Mouse (Mus musculus): ENCODE results near the gene Rpl6.

Gene Rpl6

DNA sequence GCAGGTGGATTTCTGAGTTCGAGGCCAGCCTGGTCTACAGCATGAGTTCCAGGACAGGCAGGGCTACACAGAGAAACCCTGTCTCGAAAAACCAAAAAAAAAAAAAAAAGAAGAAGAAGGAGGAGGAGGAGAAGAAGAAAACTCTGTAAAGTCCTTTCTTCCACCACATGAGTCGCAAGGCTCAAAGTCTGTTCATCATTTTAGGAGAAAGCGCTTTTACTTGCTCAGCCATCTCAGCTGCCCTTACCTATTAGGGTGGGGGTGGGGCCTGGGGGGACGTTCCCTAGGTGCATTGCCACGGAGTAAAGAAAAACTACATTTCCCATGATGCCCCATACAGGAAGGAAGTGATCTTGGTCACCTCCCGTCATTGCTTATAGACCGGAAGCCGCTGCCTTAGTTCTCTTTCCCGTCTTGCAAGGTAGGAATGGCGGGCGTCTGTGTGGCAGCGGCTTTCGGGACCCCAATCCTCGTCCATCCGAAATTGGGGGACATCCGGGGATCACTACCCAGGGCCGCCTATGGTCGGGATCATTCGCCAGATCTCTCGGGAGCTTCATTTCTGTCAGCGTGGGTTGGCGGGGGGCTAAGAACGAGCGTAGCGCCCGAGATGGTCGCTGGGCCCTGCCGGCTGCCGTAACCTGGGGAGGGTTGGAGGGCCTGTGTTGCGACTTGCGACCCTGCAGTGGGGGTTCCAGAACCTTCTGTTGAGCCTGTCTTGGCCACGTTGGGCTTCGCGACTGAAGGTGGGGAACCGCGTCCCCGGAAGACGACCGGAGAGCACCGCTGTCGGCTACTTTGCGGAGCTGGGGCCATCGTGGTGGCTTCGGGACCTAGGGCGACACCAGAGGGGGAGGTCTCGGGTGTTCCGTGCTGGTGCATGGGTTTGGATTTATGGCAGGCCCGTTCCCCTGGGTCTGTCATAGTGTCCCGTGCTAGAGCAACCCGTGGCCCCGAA is at the start of gene Rpl6:
TSS of gene Rpl6 (plus strand) at position 350 of the 958 bp plus-strand sequence.
- DNase-seq (ENCODE audit: low spot score): peak; percentile 71

DNA sequence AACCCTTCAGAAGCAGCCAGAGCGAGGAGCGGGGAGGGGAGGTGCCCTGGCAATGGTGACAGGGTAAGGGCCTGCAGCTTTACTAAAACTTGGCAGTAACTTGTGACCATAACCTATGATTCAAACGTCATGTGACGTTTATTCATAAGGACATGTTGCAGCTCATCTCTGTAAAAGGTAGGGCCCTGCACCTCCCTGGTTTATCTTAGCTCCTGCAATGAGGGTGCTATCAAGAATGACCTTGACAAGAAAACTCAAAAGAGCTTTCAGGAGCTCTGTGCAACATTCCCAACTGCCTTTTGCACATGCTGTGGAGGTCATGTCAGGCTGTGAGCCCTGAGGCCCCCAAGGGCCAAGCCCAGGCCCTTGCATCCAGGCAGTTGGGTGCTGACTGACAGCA is 48.2 kb upstream of the Rpl6 start:
- no peak for DNase-seq (ENCODE audit: low spot score)

GRCm38 (mm10) chr5:121157017-121157416 is 47.3 kb upstream of the Rpl6 start:
- no peak for DNase-seq (ENCODE audit: low spot score)

- DNase-seq (ENCODE audit: low spot score): no peak
These were observed 46.8 kb upstream of the Rpl6 start for GRCm38 (mm10) chr5:121157489-121157888.

GRCm38 (mm10) chr5:121158966-121159365 is 45.3 kb upstream of the Rpl6 start:
- no peak for DNase-seq (ENCODE audit: low spot score)

GRCm38 (mm10) chr5:121162285-121162684 is 42.0 kb upstream of the Rpl6 start:
- no peak for DNase-seq (ENCODE audit: low spot score)

DNA sequence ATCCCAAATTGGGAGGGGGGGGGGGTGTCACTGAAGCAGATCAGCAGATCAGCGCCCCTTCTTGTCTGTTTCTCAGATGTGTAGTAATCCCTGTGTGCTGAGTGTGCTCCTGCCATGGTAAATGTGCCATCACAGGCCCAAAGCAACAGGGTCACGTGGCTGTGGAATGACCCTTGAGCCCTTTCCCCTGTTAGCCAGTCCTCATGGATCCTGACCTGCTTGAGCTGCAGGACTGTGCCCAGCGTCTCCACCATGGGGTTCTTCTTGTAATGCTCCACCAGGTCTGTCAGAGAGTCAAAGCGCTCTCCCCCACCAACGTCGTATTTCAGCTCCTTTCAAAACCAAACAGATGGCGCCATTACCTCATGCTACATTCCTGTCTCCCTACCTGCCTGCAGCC is 41.4 kb upstream of the Rpl6 start:
- DNase-seq (ENCODE audit: low spot score): no peak

DNA sequence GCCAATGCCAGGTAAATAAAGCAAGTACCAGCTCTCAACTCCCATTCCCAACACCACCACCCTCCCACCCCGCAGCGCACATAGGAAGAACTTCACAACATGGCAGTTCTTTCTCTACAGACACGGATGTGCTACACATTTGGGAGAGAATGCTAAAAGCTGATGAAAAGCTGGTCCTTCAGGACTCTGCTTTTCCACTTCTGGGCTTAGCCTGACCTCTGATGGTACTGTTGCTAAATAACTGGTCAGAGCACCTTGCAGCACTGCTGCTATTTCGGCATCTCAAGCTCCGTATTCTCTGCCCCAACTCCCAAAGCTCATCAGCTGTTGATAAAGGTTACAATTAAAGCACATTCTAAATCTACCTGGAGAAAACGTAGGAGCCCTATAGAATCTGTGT is 37.4 kb upstream of the Rpl6 start:
- DNase-seq (ENCODE audit: low spot score): no peak

DNA sequence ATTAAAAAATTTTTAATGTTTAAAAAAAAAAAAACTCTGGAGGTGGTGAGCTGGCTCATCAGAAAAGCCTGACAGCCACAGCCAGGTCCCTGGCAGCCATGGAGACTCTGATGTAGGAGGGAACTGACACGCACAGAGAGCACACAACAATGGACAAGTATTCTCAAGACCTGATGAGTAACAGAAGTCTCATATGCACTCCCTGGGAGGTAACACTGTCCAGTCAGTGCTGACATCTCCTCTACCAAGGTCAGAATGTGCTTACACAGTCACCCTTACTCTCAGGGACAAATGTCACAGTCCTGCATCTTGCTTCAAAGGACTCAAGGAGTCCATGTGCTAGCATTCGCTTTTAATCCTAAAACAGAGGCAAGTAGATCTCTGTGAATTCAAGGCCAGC is 34.7 kb upstream of the Rpl6 start:
- DNase-seq (ENCODE audit: low spot score): no peak

DNA sequence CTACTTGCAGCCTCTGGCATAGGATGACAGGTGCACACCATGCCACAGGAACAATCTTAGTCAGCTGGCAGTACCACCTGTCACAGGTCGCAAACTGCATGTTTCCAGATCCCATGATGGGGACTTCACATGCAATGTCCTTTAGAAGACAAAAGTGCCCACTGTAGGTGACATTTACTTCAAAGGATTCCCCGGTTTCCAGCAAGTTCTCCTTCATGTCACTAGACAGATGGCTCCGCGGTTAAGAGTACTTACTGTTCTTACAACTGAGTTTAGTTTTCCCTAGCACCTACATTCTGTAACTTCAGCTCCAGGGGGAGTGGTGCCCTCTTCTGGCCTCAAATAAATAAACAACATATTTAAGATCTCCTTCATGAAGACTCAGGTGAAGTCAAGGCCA is 31.4 kb upstream of the Rpl6 start:
- no peak for DNase-seq (ENCODE audit: low spot score)

- DNase-seq (ENCODE audit: low spot score): no peak
These were observed 25.0 kb upstream of the Rpl6 start for GRCm38 (mm10) chr5:121179077-121179857.

- no peak for DNase-seq (ENCODE audit: low spot score)
These were observed 21.0 kb upstream of the Rpl6 start for GRCm38 (mm10) chr5:121183269-121183668.

DNA sequence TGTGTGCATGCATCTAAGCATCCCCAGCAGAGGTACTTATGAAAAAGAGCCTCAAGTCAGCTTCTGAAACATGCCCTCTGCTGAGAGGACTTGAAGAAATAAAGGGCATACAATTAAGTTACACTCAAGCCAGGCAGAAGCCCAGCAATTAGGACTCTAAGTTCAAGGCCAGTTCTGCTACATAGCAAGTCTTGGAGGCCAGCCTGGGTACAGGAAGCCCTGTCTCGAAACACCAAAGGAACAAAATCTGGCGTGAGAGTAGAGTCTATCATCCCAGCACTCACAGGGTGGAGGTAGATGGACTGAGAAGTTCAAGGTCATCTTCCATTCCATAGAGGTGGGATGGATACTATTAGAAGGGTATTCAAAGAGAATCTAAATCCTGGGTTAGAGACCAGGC is 19.9 kb upstream of the Rpl6 start:
- no peak for DNase-seq (ENCODE audit: low spot score)

DNA sequence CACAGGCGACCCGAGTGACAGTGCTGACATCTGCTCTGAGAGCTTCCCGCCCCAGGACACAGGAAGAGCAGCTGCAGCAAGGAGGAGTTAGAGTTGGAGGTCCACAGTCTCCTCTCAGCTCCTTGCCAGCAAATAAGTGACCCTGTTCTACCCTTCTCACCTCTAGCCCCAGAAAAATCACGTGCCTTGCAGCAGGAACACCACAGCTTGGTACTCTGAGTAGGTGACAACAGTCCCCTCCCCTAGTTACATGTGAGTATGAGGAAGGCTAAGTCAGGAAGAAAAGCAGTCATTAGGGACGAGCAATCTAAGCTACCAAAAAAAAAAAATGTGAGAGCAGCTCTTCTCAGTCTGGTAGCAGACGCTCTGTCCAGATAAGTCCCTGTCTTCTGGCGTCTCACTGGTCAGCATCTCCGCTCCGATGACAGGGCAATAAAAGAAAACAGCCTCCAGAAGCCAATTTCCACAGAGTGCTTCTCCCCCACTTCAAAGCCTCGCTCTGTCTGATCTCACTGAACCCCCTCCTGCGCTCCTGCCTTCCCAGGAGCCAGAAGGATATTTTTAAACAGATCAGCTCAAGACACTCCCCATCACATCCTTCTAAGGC is 19.2 kb upstream of the Rpl6 start:
- DNase-seq (ENCODE audit: low spot score): no peak

- DNase-seq (ENCODE audit: low spot score): no peak
These were observed 16.7 kb upstream of the Rpl6 start for GRCm38 (mm10) chr5:121187580-121188001.

GRCm38 (mm10) chr5:121188265-121188664 is 16.0 kb upstream of the Rpl6 start:
- no peak for DNase-seq (ENCODE audit: low spot score)

- DNase-seq (ENCODE audit: low spot score): peak; percentile 22
These were observed 15.1 kb upstream of the Rpl6 start for GRCm38 (mm10) chr5:121189182-121189581.

GRCm38 (mm10) chr5:121190210-121190835 is 14.0 kb upstream of the Rpl6 start:
- DNase-seq (ENCODE audit: low spot score): no peak

DNA sequence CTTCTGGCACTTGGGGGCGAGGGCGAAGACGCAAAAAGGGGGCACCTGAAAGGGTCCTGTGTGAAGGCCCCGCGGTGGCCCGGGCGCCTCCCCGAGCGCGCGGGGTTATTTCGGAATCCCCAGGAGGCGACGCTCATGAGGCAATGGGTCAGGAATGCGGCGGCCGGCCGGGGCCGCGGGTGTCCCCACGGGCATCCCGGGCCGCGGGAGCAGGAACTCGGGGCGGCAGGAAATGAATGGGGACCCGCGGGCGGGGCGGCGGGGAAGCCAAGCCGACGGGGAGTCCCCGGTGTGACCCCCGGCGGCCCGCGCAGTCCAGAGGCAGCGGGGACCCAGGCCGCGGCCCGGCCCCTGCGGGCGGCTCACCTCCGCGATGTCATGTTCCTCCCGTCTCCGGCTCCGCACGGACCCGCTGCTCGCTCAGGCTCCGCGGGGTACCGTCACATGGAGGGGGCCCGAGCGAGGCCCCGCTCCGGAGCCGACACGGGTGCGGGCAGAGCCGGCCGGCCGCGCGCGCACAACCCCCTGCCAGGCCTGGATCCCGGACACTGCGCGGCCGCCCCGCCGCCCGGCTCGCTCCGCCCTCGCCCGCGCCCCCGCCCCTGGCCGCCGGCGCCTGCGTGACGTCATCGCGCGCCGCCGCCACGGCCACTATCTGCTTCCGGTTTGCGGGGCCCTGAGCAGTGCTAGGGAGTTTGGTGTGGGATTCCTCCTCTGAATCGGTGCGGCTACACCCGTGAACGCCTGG is 13.3 kb upstream of the Rpl6 start, which contains the start of gene Ptpn11:
TSS of gene Ptpn11 (minus strand) at position 562 of the 748 bp plus-strand sequence.
- peak; percentile 83 for DNase-seq (ENCODE audit: low spot score)

- no peak for DNase-seq (ENCODE audit: low spot score)
These were observed 12.7 kb upstream of the Rpl6 start for GRCm38 (mm10) chr5:121191584-121191906.

GRCm38 (mm10) chr5:121194173-121194572 is 10.1 kb upstream of the Rpl6 start:
- DNase-seq (ENCODE audit: low spot score): no peak

Data from urinary bladder, postnatal 25 days (tissue).